Mouse (Mus musculus): ENCODE results near the gene Tax1bp3.

The Tax1bp3 gene

DNA sequence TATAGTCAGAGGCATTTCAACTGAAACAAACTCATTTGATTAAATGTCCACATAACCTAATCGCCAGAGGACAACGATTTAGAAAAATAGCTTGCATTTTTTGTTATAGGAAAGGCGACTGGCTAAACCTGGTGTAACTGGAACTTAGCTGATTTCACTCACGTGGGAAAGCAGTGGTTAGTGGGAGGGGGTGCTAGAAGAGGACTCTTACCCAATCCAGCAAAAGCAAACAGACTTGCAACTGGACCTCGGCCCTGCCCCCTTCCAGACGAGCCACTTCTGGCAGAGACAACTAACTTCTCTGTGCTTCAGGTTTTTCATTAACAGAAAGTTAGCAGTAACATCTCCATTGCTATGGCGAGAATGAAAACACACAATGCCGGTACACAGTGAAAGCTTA lies 1.3 kb upstream of the Tax1bp3 start:
- no peak for DNase-seq (ENCODE audit: low read depth, low spot score)

DNA sequence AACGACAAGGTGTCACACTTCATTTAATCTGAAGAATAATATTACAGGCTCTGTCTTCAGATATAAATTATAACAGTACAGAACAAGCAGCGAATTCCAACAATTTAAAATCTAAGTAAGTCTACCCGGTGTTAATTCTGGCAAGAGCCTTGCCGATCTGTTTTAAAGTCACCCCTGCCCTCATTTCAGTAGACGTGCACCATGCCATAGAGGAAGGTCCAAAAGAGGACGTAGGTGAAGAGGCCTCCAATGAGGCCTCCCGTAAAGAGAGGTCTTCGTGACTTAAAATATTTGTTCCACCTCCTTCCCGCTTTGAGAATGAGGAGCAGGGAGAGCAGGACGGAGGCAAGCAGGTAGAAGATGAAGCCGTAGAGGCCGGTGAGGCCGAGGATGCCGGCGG lies 697 bp upstream of the Tax1bp3 start:
- no peak for DNase-seq (ENCODE audit: low read depth, low spot score)

- no peak for DNase-seq (ENCODE audit: low read depth, low spot score)
These were observed 609 bp downstream of the Tax1bp3 start for GRCm38 (mm10) chr11:73177509-73177875.

DNA sequence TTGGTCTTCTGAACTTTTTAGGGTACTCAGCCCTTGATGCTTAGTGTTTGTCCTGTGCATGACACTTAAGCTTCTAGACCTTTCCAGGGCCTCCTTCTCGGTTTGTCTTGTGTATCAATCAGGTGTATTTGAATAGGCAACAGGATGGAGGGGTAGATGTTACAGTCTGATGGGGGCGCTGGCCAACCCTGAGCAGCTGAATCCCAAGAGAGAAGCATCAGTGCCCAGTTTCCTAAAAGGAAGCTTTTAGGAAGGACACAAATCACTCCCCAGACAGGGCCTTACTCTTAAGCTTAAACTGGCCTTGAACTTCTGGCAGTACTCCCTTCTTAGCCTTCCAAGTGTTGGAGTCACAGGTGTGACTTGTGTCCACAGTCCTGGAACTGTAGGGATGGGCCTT lies 1.0 kb downstream of the Tax1bp3 start:
- no peak for DNase-seq (ENCODE audit: low read depth, low spot score)

DNA sequence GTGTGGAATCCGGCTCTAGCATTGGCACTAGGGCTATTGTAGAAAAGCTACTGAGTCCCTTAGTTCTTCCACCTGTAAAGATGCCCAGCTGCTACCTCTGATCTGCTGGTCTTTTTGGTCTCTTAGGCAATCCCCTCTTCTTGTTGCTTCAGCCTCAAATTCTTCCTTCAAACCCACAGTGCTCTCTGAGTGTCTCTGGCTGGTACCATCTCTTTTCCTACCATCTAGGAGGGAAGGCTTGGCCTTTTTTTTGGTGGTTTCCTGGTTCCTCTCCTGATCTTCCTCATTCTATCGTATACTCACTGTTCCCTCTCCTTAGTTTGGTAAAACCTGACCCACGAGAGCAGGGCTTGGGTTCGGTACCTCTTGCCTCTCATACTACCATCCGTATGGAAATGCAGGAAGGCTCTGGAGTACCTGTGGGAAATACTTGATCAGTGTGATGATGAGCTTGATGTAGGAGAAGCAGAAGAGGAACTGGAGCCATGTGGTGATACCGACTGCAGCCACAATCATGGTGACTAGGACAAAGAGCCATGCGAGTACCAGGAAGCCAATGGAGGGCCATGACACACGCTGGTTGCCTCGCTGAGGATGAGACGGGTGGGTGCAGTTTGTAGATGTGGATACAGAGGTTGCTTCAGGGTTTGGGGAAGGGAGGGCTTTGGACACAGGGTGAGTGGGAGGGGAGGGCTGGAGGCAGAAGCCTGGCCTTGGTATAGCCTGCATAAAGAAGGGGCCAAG lies 9.2 kb downstream of the Tax1bp3 start:
- no peak for DNase-seq (ENCODE audit: low read depth, low spot score)

DNA sequence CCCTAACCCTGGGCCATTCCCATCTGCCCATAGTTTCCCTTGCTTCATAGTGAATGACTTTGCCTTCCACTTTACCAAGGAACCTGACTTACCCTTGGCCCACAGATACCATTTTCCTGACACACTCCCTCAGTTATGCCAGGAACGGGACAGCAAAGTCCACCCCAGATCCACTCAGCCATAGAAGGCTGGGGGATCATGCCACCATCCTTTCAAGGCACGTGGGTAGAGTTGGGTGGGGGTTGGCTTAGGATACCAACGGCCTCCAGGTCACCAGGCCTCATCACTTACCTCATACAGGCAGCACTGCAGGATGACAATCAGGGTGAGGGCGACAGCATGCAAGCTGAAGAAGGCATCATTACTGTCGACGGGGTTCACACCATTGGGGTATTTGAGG lies 10.3 kb downstream of the Tax1bp3 start:
- DNase-seq (ENCODE audit: low read depth, low spot score) = no peak

DNA sequence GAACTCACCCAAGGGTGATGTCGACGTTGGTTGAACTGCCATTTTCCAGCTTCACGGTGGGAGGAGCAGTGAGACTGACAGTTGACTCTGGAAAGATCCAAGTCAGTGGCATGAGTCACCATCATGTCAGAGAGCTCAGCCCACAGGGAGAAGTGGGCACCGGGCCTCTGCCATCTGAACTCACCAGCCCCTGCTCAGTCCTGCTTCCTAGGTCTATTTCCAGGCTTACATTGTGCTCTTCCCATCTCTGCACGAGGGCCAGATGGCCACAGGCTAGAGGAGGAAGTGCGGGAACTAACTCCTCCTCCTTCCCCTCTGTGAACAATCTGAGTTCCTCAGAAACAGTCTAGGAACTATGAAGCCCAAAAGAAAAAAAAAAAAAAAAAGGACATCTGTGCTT lies 16.2 kb downstream of the Tax1bp3 start:
- no peak for DNase-seq (ENCODE audit: low read depth, low spot score)

DNA sequence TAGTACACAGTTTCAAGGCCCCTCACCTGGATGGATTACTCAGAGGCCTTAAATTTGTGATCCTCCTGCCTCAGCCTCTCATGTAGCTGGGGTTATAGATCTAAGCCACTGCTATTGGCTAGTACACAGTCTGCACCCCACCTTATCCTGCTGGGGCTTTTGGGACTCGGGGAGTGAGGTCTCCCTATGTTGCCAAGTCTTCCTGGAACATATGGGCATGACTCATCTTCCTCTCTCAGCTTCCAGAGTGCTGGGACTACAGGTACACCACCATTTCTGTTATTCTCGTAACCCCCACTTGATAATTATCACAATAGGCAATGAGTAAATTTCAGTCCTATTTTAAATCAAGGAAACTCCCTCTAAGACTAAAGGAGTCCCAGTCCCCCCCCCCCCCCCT lies 17.6 kb downstream of the Tax1bp3 start:
- DNase-seq (ENCODE audit: low read depth, low spot score) = no peak

- DNase-seq (ENCODE audit: low read depth, low spot score) = no peak
These were observed 21.3 kb downstream of the Tax1bp3 start for GRCm38 (mm10) chr11:73198190-73198589.

- peak; percentile 93 for DNase-seq (ENCODE audit: low read depth, low spot score)
These were observed 21.8 kb downstream of the Tax1bp3 start, which contains the start of gene Ctns for GRCm38 (mm10) chr11:73198603-73199229. Gene Ctns, minus strand, starts transcription at chr11:73199042.

DNA sequence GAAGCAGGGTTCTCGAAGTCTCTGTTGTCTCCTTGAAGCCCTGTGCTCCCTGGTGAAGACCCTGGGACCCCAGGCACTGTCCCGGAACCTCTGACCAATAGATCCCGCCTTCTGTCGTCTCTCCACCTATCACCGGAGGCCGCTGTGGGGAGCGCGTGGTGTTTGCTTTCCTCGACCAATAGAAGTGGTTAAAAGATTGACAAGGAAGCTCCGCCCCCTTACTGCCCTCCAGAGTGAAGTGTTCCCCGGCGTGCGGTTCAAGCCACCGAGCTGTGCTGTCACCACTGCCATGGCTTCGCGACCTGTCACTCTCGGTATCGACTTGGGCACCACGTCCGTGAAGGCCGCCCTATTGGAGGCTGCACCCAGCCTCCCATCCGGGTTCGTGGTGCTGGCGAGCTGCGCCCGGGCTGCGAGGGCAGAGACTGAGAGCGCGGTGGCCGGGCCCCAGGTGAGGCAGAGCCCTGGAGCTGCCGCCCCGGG lies 22.4 kb downstream of the Tax1bp3 start, which contains the start of gene Shpk:
Gene Shpk (plus strand): TSS at position 231 of the 483 bp plus-strand sequence.
- DNase-seq (ENCODE audit: low read depth, low spot score) = peak; percentile 96

GRCm38 (mm10) chr11:73199879-73200278 lies 23.0 kb downstream of the Tax1bp3 start:
- DNase-seq (ENCODE audit: low read depth, low spot score) = peak; percentile 48

DNA sequence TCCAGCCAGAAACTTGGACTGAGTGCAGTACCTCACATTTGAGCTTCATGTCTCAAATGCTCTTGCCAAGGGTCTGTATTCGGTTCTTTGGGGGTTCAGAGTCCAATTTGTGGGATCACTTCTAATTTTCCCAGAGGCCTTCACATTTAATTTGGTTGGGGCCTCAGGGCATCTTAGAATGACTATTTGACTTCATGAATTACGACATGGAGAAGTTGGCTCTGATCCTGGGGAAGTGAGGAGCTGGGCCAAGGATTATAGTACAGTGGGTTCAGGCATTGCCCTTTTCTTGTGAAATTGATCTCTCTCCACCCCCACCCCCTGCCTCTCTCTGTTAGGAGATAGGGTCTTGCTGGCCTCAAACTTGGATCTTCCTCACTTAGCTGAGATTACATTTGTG lies 24.1 kb downstream of the Tax1bp3 start:
- DNase-seq (ENCODE audit: low read depth, low spot score) = no peak

DNA sequence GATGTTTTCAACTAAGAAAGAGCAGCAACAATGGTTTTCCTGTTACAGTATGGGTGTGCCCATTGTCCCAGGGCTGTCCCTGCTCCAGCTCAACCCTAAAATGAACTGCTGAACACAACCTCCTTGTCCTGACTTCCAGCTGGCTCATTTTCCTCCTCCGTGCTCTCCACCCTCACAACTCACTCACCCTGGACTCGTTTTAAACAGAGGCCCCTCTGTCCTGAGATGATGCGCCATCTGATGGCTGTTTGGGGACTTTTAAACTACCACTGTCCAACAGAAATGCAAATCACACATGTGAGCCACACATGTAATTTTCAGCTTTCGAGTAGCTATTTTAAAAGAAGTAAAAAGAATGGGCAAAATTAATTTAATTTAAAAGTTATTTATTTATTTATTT lies 24.7 kb downstream of the Tax1bp3 start:
- DNase-seq (ENCODE audit: low read depth, low spot score) = peak; percentile 41

DNA sequence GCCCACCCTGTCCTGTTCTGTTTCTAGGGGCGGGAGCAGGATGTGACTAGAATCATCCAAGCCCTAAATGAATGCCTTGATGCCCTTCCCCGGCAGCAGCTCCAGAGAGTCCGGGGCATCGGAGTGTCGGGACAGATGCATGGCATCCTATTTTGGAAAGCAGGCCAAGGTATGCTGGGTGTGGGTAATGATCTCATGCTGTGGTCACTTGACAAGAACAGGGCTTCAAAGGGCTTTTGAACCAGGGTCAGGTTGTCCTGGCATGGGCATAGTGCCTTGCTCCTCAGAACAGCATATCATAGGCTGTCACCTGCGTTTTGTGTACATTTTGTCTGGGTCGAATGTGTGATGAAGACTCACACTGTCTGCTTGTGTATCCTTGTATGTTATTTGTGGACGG lies 27.0 kb downstream of the Tax1bp3 start:
- no peak for DNase-seq (ENCODE audit: low read depth, low spot score)

- DNase-seq (ENCODE audit: low read depth, low spot score) = no peak
These were observed 28.3 kb downstream of the Tax1bp3 start for GRCm38 (mm10) chr11:73205194-73205593.

DNA sequence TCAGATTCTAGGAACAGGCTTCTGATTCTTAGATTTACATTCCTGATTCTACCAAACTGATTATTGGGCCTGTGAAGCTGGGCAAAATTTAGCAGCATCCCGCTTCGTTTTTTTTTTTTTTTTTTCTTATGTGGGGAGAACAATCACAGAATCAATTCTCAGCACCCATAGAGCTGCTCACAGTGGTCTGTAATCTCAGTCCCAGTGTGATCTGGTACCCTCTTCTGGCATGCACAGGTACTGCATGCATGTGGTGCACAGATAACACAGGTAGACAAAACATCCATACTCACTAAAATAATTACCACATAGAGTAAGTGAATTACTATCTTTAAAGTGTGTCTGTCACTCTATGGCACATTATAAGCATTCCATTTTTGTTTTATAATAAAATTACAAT lies 30.7 kb downstream of the Tax1bp3 start:
- DNase-seq (ENCODE audit: low read depth, low spot score) = peak; percentile 38

DNA sequence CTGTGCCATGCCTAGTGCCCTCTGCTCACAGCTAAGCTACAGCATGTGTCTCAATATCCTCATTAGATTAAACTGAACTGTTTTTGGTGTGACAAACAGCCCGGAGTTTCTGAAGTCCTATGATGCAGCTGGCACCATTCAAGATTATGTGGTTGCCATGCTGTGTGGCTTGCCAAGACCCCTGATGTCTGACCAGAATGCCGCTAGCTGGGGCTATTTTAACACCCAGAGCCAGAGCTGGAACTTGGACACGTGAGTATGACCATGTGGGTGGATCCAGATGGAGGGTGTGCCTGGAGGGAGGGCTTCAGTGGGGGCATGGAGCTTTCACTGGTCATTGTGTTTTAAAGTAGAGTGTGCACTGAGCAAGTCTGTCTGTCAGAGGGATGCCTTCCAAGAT lies 37.1 kb downstream of the Tax1bp3 start:
- DNase-seq (ENCODE audit: low read depth, low spot score) = no peak

DNA sequence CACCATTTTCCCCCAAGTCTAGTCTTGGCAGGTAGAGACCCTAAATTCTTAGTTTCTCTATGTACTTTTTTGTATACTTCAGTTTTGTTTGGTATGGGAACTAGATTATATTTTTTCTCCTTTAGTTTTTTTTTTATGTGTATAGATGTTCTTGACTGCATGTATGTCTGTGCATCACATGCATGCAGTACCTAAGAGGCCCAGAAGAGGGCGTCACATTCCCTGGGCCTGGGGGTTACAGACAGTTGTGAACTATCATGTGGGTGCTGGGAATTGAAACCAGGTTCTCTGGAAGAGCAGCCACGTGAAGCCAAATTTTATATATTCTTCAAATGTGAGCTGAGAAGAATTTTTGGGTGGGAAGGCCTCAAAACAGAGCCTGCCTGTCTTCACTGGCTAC lies 42.8 kb downstream of the Tax1bp3 start:
- DNase-seq (ENCODE audit: low read depth, low spot score) = no peak

- DNase-seq (ENCODE audit: low read depth, low spot score) = no peak
These were observed 43.8 kb downstream of the Tax1bp3 start for GRCm38 (mm10) chr11:73220651-73221050.

- DNase-seq (ENCODE audit: low read depth, low spot score) = no peak
These were observed 46.0 kb downstream of the Tax1bp3 start for GRCm38 (mm10) chr11:73222846-73223245.

DNA sequence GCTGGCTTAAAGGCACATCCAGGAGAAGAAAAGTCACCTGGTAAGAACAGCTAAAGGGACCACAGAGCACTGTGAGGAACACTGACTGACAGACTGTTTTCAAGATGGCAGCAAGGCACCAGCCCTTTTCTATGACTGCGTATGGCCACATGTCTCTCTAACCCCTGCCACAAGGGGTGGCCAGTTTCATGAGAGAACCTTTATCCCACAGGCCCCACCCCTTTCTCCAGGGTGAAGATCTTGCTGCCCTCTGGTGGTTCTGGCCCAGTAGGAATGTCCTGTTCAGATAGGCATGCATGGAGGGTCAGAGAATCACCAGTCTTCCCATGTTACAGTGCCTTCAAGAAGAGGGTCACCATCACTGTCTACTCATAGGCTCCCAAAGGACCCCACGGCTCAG lies 47.1 kb downstream of the Tax1bp3 start:
- DNase-seq (ENCODE audit: low read depth, low spot score) = peak; percentile 42

DNA sequence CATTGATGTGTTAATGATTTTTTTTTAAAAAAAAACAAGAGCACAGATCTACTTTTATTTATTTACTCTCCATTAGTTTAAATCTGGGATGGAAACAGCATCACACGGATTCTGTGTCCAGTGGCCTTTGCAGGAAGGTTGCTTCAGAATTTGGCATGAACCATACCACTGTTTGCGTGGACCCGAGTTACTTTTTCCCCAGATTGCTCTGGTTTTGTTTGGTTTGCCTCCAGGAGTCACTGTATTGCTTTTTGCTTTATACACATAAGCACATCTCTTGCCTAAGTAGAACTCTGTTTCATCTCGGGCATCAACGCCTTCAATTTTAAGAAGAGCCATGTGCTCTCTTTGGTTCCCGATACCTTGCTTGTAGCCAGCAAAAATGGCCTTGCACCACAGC lies 49.0 kb downstream of the Tax1bp3 start:
- DNase-seq (ENCODE audit: low read depth, low spot score) = no peak
